Mouse (Mus musculus): Measurements from ENCODE around the gene Dsp. TPM values are rescaled to one million over a fixed set of nuclear protein-coding genes. Genes with fewer than 3 reads are reported as not detected.
A peak's percentile ranks its signal among the peaks of the same experiment; 100 is the strongest.

The Dsp gene
- 5.4 and 5.5 TPM in 2 replicates for polyA plus RNA-seq (2014; fragmentation: Nextera tagmentation; extraction: Ambion mirVana)

DNA sequence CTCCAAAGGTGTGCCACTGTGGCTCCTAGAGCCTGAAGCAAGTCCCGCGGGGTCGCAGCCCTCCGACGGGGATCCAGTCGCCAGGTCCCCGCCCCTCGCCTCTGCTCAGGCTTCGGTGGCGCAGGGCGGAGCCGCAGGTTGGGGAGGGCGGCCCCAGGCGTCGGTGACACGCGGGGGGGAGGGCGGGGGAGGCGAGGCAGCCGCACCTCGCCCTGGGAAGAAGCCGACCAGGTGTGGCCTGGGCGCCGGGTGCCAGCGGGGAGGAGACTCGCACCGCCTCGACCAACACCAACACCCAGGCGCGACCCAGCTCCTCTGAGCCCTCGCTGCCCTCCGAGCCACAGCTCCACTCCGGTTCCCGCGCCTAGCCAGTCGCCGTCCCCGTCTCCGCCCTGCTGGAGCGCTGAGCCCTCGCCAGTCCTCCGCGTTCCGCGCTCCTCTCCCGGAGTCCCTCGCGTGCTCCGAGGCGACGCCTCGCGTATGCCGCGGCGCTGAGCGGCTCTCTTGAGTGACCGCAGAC lies at the start of gene Dsp:
TSS of gene Dsp (plus strand) at position 226 of the 520 bp plus-strand sequence.
- peak; percentile 56 for DNase-seq (ENCODE audit: low spot score)
- Histone ChIP-seq H3K27ac (ENCODE audit: low read depth, low read length) (peak within 1 kb of the TSS; percentile 14), H3K27me3 (replicated peaks; ENCODE audit: control insufficient read depth, insufficient read depth, low read length) (peaks cover 40% of the 10 kb centered on the region), H3K4me2 (peak within 1 kb of the TSS; percentile 81), H3K9me3 (ENCODE audit: control insufficient read depth, low read length) (no peaks in the 10 kb centered on the region), H3K9ac (ENCODE audit: low read depth, low read length) (peak within 1 kb of the TSS; percentile 63), H3K36me3 (ENCODE audit: control insufficient read depth, insufficient read depth, low read length) (no peaks in the 10 kb centered on the region), H3K4me1 (replicated peaks; ENCODE audit: control insufficient read depth, insufficient read depth, low read length) (no peaks in the 10 kb centered on the region), H3K4me3 (ENCODE audit: low read depth, low read length) (peak within 1 kb of the TSS; percentile 58)
- WGBS = under 1% methylated on average over 55 of the region's 58 CpGs
- peak; percentile 64 for ATAC-seq (replicated peaks; ENCODE audit: low FRiP score)

DNA sequence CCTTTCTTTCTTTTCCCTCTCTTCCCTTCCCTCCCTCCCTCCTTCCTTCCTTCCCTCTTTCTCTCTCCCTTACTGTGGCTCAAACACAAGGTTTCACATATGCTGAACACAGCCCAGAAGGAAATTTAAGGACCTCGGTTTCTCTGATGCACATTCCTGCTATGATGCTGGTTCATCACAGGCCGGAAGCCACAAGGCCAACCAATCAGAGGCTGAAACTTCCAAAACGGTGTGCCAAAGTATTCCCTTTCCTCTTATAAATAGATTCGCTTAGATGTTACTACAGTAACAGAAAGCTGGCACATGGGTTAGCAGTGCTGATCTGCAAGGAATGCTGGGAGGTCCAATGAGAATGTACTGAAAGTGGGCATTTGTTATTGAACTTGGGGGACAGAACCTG lies 47.7 kb upstream of the Dsp start:
- Histone ChIP-seq H3K4me1 (replicated peaks; ENCODE audit: control insufficient read depth, insufficient read depth, low read length) (no peaks in the 10 kb centered on the region), H3K36me3 (ENCODE audit: control insufficient read depth, insufficient read depth, low read length) (no peaks in the 10 kb centered on the region)
- WGBS = 67% methylated on average over 4 of the region's 4 CpGs

DNA sequence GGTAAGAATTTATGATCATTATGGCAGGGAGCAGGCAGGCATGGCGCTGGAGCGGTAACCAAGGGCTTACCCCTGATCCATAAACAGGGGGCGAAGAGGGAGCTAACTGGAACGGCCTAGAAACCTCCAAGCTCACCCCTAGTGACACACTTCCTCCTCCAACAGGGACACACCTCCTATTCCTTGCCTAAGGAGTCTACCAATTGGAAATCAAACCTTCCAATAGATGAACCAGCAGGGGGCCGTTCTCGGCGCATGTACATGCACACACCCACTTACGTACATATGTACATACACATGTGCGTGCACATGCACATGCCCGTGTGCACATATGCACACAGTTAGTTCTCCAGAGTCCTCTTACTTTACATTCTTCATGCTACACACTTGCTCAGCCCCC lies 46.6 kb upstream of the Dsp start:
- WGBS = 85% methylated on average over 10 of the region's 10 CpGs

More for the DNA sequence above, 47.7 kb upstream of the Dsp start:
- H3K4me2 ChIP-seq = no peak overlapping the region
- no peaks in the 10 kb centered on the region for H3K27me3 ChIP-seq (replicated peaks; ENCODE audit: control insufficient read depth, insufficient read depth, low read length)
- no peak overlapping the region for H3K4me3 ChIP-seq (ENCODE audit: low read depth, low read length)
- no peaks in the 10 kb centered on the region for H3K9me3 ChIP-seq (ENCODE audit: control insufficient read depth, low read length)
- no peak for ATAC-seq (replicated peaks; ENCODE audit: low FRiP score)
- no peak overlapping the region for H3K9ac ChIP-seq (ENCODE audit: low read depth, low read length)
- H3K27ac ChIP-seq (ENCODE audit: low read depth, low read length) = no peak overlapping the region
- no peak for DNase-seq (ENCODE audit: low spot score)

DNA sequence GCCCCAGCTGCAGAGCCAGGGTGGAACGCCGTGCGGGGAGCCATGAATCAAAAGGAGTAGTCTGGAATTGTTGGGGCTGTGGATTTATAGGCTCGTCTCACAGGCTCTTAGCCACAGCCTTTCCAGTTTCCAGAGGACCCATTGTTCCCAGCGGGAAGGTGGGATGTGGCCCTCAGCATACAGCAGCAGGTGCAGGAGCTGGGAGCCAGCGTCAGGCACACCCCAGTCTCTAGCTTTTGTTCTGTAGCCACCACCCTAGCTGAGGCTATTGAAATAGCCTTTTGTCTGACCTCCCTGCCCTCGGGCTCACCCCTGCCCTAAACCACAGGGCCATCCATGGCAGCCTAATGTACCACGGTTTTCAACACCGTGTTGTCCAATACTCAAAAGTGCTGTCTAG lies 42.0 kb upstream of the Dsp start:
- Histone ChIP-seq H3K4me1 (replicated peaks; ENCODE audit: control insufficient read depth, insufficient read depth, low read length) (no peaks in the 10 kb centered on the region), H3K27me3 (replicated peaks; ENCODE audit: control insufficient read depth, insufficient read depth, low read length) (no peaks in the 10 kb centered on the region), H3K9me3 (ENCODE audit: control insufficient read depth, low read length) (no peaks in the 10 kb centered on the region), H3K9ac (ENCODE audit: low read depth, low read length) (no peak overlapping the region), H3K27ac (ENCODE audit: low read depth, low read length) (no peak overlapping the region), H3K36me3 (ENCODE audit: control insufficient read depth, insufficient read depth, low read length) (no peaks in the 10 kb centered on the region), H3K4me3 (ENCODE audit: low read depth, low read length) (no peak overlapping the region), H3K4me2 (no peak overlapping the region)
- ATAC-seq (replicated peaks; ENCODE audit: low FRiP score) (no peak), DNase-seq (ENCODE audit: low spot score) (no peak)
- WGBS = 86% methylated on average over 9 of the region's 9 CpGs

More for the DNA sequence above, 46.6 kb upstream of the Dsp start:
- DNase-seq (ENCODE audit: low spot score) = no peak
- no peak for ATAC-seq (replicated peaks; ENCODE audit: low FRiP score)
- Histone ChIP-seq H3K9ac (ENCODE audit: low read depth, low read length) (no peak overlapping the region), H3K9me3 (ENCODE audit: control insufficient read depth, low read length) (no peaks in the 10 kb centered on the region), H3K4me1 (replicated peaks; ENCODE audit: control insufficient read depth, insufficient read depth, low read length) (no peaks in the 10 kb centered on the region), H3K4me3 (ENCODE audit: low read depth, low read length) (no peak overlapping the region), H3K27ac (ENCODE audit: low read depth, low read length) (no peak overlapping the region), H3K27me3 (replicated peaks; ENCODE audit: control insufficient read depth, insufficient read depth, low read length) (no peaks in the 10 kb centered on the region), H3K4me2 (no peak overlapping the region), H3K36me3 (ENCODE audit: control insufficient read depth, insufficient read depth, low read length) (no peaks in the 10 kb centered on the region)

DNA sequence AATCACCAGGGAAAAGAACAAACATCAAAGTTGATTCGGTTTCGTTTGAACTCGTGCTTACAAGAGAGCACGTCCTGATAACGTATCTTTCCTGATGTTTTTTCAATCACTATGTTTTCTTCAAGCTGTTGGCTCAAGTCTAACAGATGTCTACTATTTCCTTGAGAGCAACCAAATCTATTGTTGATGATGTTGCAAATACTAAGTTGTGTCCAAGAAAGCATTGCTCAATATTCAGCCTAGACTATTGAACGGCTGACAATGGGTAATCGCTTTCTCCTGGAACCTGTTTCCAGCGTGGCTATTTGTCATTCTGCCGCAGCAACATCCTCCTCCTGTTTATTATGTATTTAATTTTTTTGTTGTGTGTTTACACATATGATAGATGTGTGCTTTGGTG lies 28.8 kb upstream of the Dsp start:
- H3K4me1 ChIP-seq (replicated peaks; ENCODE audit: control insufficient read depth, insufficient read depth, low read length) = 0 out of 2 replicates have a peak, but pooled peaks cover 2% of the 10 kb centered on the region
- H3K4me2 ChIP-seq = no peak overlapping the region
- no peak overlapping the region for H3K9ac ChIP-seq (ENCODE audit: low read depth, low read length)
- no peak overlapping the region for H3K27ac ChIP-seq (ENCODE audit: low read depth, low read length)
- no peak overlapping the region for H3K4me3 ChIP-seq (ENCODE audit: low read depth, low read length)
- H3K9me3 ChIP-seq (ENCODE audit: control insufficient read depth, low read length) = no peaks in the 10 kb centered on the region
- no peaks in the 10 kb centered on the region for H3K27me3 ChIP-seq (replicated peaks; ENCODE audit: control insufficient read depth, insufficient read depth, low read length)
- no peaks in the 10 kb centered on the region for H3K36me3 ChIP-seq (ENCODE audit: control insufficient read depth, insufficient read depth, low read length)
- ATAC-seq (replicated peaks; ENCODE audit: low FRiP score) (no peak), DNase-seq (ENCODE audit: low spot score) (no peak)
- WGBS = 77% methylated on average over 9 of the region's 9 CpGs

DNA sequence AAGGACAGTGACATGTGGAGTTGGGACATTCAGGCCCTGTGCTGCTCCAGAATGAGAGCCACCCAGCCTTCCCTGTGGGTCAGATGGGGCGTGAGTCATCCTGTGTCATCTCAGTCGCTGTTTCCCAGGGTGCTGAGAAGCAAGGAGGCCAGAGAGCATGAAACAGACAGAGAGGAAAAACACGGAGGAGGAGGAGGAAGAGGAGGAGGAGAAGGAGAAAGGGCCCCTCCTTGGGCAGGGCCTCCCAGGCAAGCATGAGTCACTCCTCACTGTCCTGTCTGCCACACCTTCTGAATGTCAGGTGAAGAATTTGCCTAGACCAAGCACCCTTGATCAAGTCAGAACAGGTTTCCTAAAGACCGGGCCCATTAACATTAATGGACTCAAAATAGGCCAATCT lies 27.4 kb upstream of the Dsp start:
- WGBS = 78% methylated on average over 4 of the region's 4 CpGs
- Histone ChIP-seq H3K4me2 (no peak overlapping the region), H3K27ac (ENCODE audit: low read depth, low read length) (no peak overlapping the region), H3K4me1 (replicated peaks; ENCODE audit: control insufficient read depth, insufficient read depth, low read length) (0 out of 2 replicates have a peak, but pooled peaks cover 2% of the 10 kb centered on the region), H3K27me3 (replicated peaks; ENCODE audit: control insufficient read depth, insufficient read depth, low read length) (no peaks in the 10 kb centered on the region), H3K36me3 (ENCODE audit: control insufficient read depth, insufficient read depth, low read length) (no peaks in the 10 kb centered on the region), H3K9me3 (ENCODE audit: control insufficient read depth, low read length) (no peaks in the 10 kb centered on the region), H3K9ac (ENCODE audit: low read depth, low read length) (no peak overlapping the region), H3K4me3 (ENCODE audit: low read depth, low read length) (no peak overlapping the region)
- DNase-seq (ENCODE audit: low spot score) = no peak
- ATAC-seq (replicated peaks; ENCODE audit: low FRiP score) = no peak

DNA sequence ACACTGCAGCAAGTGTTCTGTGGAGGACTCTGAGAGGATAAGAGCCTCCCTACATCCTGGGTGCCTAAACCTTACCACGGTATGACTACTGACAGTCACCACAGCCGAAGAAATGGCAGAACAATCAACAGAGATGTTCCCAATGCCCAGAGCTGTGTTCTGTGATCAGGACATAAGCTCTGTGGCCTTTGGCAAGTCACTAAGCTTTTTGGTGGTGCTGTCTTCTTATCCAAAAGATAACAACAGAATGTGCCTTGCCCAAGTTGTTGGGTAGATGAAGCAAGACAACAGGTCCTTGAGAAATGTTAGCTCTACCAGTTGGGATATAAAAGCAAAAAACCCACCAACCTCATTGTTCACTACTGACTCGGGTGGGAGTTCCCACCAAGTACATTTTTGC lies 23.4 kb upstream of the Dsp start:
- H3K9ac ChIP-seq (ENCODE audit: low read depth, low read length) = no peak overlapping the region
- DNase-seq (ENCODE audit: low spot score) (no peak), ATAC-seq (replicated peaks; ENCODE audit: low FRiP score) (no peak)
- H3K4me1 ChIP-seq (replicated peaks; ENCODE audit: control insufficient read depth, insufficient read depth, low read length) = 0 out of 2 replicates have a peak, but pooled peaks cover 2% of the 10 kb centered on the region
- H3K27ac ChIP-seq (ENCODE audit: low read depth, low read length) = no peak overlapping the region
- no peak overlapping the region for H3K4me2 ChIP-seq
- H3K36me3 ChIP-seq (ENCODE audit: control insufficient read depth, insufficient read depth, low read length) = no peaks in the 10 kb centered on the region
- H3K9me3 ChIP-seq (ENCODE audit: control insufficient read depth, low read length) = no peaks in the 10 kb centered on the region
- 66% methylated on average over 3 of the region's 3 CpGs for WGBS
- no peak overlapping the region for H3K4me3 ChIP-seq (ENCODE audit: low read depth, low read length)
- no peaks in the 10 kb centered on the region for H3K27me3 ChIP-seq (replicated peaks; ENCODE audit: control insufficient read depth, insufficient read depth, low read length)

DNA sequence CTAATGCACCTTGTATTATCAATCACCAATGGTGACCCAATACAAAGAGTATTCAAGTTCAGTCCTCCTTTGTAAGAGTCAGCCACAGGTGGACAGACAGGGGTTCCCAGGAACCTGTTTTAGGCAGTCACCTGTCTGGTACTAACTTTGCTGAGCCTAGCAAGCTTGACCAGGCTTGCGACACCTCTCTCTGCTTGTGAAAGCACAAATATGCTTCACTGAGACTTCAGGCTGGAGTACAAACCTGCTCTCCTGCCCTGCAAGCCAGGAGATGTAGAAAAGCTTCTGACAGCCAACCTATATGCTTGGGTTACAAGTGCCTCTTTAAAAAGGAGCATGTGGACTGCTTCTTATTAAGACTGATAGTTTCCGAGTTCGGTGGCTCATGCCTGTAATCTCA lies 22.8 kb upstream of the Dsp start:
- Histone ChIP-seq H3K27ac (ENCODE audit: low read depth, low read length) (no peak overlapping the region), H3K4me1 (replicated peaks; ENCODE audit: control insufficient read depth, insufficient read depth, low read length) (0 out of 2 replicates have a peak, but pooled peaks cover 2% of the 10 kb centered on the region), H3K27me3 (replicated peaks; ENCODE audit: control insufficient read depth, insufficient read depth, low read length) (no peaks in the 10 kb centered on the region), H3K9ac (ENCODE audit: low read depth, low read length) (no peak overlapping the region), H3K4me3 (ENCODE audit: low read depth, low read length) (no peak overlapping the region), H3K9me3 (ENCODE audit: control insufficient read depth, low read length) (no peaks in the 10 kb centered on the region), H3K4me2 (no peak overlapping the region), H3K36me3 (ENCODE audit: control insufficient read depth, insufficient read depth, low read length) (no peaks in the 10 kb centered on the region)
- no peak for ATAC-seq (replicated peaks; ENCODE audit: low FRiP score)
- no peak for DNase-seq (ENCODE audit: low spot score)
- 62% methylated on average over 3 of the region's 3 CpGs for WGBS

DNA sequence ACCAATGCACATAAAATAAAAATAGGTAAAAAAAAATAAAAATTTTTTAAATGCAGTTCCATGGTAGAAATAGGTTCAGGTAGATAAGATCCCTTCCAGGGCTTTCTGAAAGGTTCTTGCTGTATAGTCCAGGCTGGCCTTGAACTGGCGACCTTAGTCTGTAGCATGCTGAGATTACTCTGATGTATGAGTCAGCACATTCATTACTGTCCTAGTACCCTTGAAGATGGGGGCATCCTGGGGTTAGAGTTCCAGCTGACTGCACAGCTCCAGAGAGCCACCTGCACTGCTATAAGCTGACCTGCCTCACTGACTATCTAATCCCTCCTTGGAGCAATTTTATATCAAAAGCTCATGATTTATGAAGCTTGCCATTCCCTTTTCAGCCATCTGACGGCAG lies 21.6 kb upstream of the Dsp start:
- no peaks in the 10 kb centered on the region for H3K27me3 ChIP-seq (replicated peaks; ENCODE audit: control insufficient read depth, insufficient read depth, low read length)
- H3K9ac ChIP-seq (ENCODE audit: low read depth, low read length) = no peak overlapping the region
- no peak for ATAC-seq (replicated peaks; ENCODE audit: low FRiP score)
- H3K9me3 ChIP-seq (ENCODE audit: control insufficient read depth, low read length) = no peaks in the 10 kb centered on the region
- H3K4me3 ChIP-seq (ENCODE audit: low read depth, low read length) = no peak overlapping the region
- no peak for DNase-seq (ENCODE audit: low spot score)
- 73% methylated on average over 2 of the region's 2 CpGs for WGBS
- 0 out of 2 replicates have a peak, but pooled peaks cover 2% of the 10 kb centered on the region for H3K4me1 ChIP-seq (replicated peaks; ENCODE audit: control insufficient read depth, insufficient read depth, low read length)
- H3K36me3 ChIP-seq (ENCODE audit: control insufficient read depth, insufficient read depth, low read length) = no peaks in the 10 kb centered on the region
- no peak overlapping the region for H3K4me2 ChIP-seq
- no peak overlapping the region for H3K27ac ChIP-seq (ENCODE audit: low read depth, low read length)

Data from liver, embryonic 11.5 days (tissue).